Mouse (Mus musculus): ENCODE measurements around the gene Gm4969.

DNA sequence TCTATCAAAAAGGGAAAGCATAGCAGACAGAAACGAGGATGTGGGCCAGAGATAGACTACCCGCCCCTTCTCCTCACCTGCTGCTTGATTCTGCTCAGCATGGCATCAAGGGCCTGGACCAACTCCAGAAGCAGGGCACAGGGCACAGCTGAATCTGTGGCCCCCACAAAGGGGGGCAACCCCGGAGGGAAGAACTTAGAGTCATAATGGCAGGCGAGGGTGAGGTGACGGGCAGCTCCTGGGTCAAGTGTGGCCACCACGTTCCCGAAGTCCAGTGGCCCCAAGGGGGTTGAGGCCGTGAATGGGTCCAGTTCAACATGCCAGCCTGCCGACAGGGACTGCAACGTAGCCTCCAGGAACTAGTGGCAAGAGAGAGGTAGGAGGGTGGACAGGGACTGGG lies 28.6 kb upstream of the Gm4969 start:
- TF ChIP-seq CTCF (IDR thresholded peaks at IDR 0.05; ENCODE audit: extremely low read depth, insufficient read depth, low read length), result no peak
- TF ChIP-seq POLR2A (IDR thresholded peaks at IDR 0.05; ENCODE audit: extremely low read depth, insufficient read depth, low read length), result no peak

All from cortical plate, adult 2 months (tissue).